Mouse (Mus musculus) megakaryocyte, adult 5-6 weeks (primary cell): ENCODE results near the gene Cacna1b. TPM values are rescaled to one million over a fixed set of nuclear protein-coding genes. Genes with fewer than 3 reads are reported as not detected.

Experiments used
- ATAC-seq: 2 replicates; pipeline ENCODE4 v1.8.0; 2016; ENCODE audit warnings: mild to moderate bottlenecking, inconsistent platforms; ENCODE audit not compliant: poor library complexity, severe bottlenecking
- total RNA-seq, 2 experiments: library from RNA; stranded (forward) in 1 of 2; stranded (reverse) in 1 of 2; fragments of 153-499, 151-499 nt in 1 of 2; fragments of 221-1000, 200-1000 nt in 1 of 2; gene quantifications; 2 replicates each; pipeline versions ENCODE4 v1.2.3 to v1.2.4; 2015 to 2017

The Cacna1b gene
- total RNA-seq, 2 experiments from 2014 or later = not detected

GRCm38 (mm10) chr2:24719645-24720379 lies 43.1 kb downstream of the Cacna1b start:
- ATAC-seq = no peak

GRCm38 (mm10) chr2:24718906-24719305 lies 44.0 kb downstream of the Cacna1b start:
- ATAC-seq = no peak

GRCm38 (mm10) chr2:24717963-24718362 lies 45.0 kb downstream of the Cacna1b start:
- no peak for ATAC-seq

GRCm38 (mm10) chr2:24717461-24717860 lies 45.5 kb downstream of the Cacna1b start:
- ATAC-seq = no peak

- no peak for ATAC-seq
Observed at GRCm38 (mm10) chr2:24705929-24706328, 57.0 kb downstream of the Cacna1b start.

GRCm38 (mm10) chr2:24702208-24702957 lies 60.6 kb downstream of the Cacna1b start:
- no peak for ATAC-seq

GRCm38 (mm10) chr2:24697281-24697980 lies 65.5 kb downstream of the Cacna1b start:
- no peak for ATAC-seq

GRCm38 (mm10) chr2:24692371-24692770 lies 70.6 kb downstream of the Cacna1b start:
- no peak for ATAC-seq

GRCm38 (mm10) chr2:24690356-24690755 lies 72.6 kb downstream of the Cacna1b start:
- ATAC-seq = no peak

- ATAC-seq = no peak
Observed at GRCm38 (mm10) chr2:24685347-24685746, 77.6 kb downstream of the Cacna1b start.

- no peak for ATAC-seq
Observed at GRCm38 (mm10) chr2:24684796-24685195, 78.2 kb downstream of the Cacna1b start.

- no peak for ATAC-seq
Observed at GRCm38 (mm10) chr2:24683266-24683665, 79.7 kb downstream of the Cacna1b start.

- no peak for ATAC-seq
Observed at GRCm38 (mm10) chr2:24680731-24681130, 82.2 kb downstream of the Cacna1b start.

GRCm38 (mm10) chr2:24680176-24680575 lies 82.8 kb downstream of the Cacna1b start:
- ATAC-seq = no peak

GRCm38 (mm10) chr2:24679012-24679651 lies 83.8 kb downstream of the Cacna1b start:
- peak; percentile 68 for ATAC-seq

- no peak for ATAC-seq
Observed at GRCm38 (mm10) chr2:24678538-24678937, 84.4 kb downstream of the Cacna1b start.

GRCm38 (mm10) chr2:24678110-24678509 lies 84.8 kb downstream of the Cacna1b start:
- ATAC-seq = no peak

GRCm38 (mm10) chr2:24677629-24678028 lies 85.3 kb downstream of the Cacna1b start:
- no peak for ATAC-seq

- peak; percentile 56 for ATAC-seq
Observed at GRCm38 (mm10) chr2:24674432-24675006, 88.4 kb downstream of the Cacna1b start.

GRCm38 (mm10) chr2:24668598-24668997 lies 94.4 kb downstream of the Cacna1b start:
- no peak for ATAC-seq
